Mouse (Mus musculus): ENCODE results near the gene Kcnma1. TPM values are rescaled to one million over a fixed set of nuclear protein-coding genes. Genes with fewer than 3 reads are reported as not detected.

The Kcnma1 gene
- total RNA-seq, 1 experiment from 2014 or later: not detected

DNA sequence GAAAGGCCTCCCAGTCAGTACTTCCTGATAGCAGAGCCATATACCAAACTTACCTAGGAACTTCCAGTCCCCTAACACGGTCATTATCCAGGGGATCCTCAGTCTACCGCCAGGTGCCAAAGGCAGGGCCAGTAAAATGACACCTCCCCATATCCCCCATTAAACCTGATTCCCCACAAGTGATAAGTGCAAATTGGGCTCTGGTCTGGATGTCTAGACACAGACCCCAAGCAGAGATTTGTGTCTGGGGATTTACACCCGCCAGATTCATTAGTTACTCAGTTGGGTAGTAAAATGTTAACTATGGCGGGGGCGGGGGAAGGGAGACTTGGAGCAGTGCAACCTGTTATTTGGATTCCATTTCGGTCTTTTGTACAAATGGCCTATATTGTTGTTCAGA is 562.6 kb downstream of the Kcnma1 start:
- no peak for ATAC-seq (replicated peaks; ENCODE audit: insufficient number of reproducible peaks, low FRiP score, low TSS enrichment, poor library complexity, severe bottlenecking)

DNA sequence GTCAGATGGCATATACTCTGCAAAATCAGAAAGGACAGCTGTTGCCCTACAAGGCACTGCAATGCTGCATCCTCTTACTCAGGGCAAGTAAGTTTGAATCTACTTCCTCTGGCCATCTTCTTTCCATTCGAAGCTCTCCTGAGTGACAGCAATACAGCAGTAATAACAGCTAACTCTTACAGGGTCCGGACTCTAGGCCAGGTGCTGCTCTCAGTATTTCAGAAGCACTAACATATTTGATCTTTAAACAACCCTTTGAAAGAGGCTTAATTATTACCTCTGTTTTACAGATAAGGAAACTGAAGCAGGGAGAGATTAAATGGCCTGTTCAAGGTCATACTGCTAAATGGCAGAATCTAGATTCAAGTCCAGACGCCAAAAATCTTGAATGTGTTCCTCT is 576.8 kb downstream of the Kcnma1 start:
- no peak for ATAC-seq (replicated peaks; ENCODE audit: insufficient number of reproducible peaks, low FRiP score, low TSS enrichment, poor library complexity, severe bottlenecking)

- no peak for ATAC-seq (replicated peaks; ENCODE audit: insufficient number of reproducible peaks, low FRiP score, low TSS enrichment, poor library complexity, severe bottlenecking)
Measured at GRCm38 (mm10) chr14:23435861-23436260, 578.4 kb downstream of the Kcnma1 start.

DNA sequence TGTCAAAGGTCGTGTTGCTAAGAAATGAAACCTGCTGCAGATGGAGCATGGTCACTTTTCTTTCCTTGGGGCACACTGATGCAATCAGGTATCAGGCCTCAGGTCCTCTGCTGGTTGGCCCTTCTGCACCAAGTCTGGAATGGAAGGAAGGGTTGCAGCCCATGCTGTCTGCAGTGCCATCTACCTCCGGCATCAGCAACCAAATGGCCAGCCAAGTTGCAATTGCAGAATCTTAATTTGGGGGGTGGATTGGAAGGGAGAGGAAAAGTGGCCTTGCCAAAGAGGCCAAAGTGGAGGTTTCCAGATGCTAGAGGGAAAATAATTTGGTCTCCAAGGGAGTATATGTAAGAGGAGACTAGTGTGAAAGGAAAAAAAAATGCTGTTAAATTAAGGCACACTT is 584.3 kb downstream of the Kcnma1 start:
- no peak for ATAC-seq (replicated peaks; ENCODE audit: insufficient number of reproducible peaks, low FRiP score, low TSS enrichment, poor library complexity, severe bottlenecking)

GRCm38 (mm10) chr14:23429043-23429442 is 585.2 kb downstream of the Kcnma1 start:
- ATAC-seq (replicated peaks; ENCODE audit: insufficient number of reproducible peaks, low FRiP score, low TSS enrichment, poor library complexity, severe bottlenecking): no peak

DNA sequence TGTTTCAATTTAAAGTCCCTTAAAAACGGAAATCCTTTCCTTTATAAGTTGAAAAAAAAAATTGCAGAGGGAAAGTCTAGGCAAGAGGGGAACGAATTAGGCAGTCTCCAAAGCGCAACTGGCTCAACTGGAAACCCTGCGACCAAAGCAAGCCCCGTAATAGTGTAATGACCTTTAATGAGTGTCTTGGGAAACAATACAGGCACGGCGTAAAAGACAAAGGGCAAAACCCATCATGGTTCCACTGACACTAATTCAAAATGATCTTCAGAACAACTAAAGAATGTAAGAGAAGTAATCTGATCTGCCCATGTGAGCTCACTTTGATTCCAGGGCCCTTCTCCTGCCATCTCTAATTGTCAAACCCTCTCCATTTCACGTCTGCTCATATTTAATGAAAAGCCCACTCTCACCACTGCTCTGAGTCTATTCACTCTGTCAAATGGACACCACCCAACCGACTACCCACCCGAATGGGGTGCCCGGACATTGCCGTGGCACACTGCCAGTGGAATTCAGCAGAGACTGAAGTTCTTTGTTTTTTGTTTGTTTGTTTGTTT is 591.7 kb downstream of the Kcnma1 start:
- ATAC-seq (replicated peaks; ENCODE audit: insufficient number of reproducible peaks, low FRiP score, low TSS enrichment, poor library complexity, severe bottlenecking): no peak

GRCm38 (mm10) chr14:23418955-23419354 is 595.3 kb downstream of the Kcnma1 start:
- ATAC-seq (replicated peaks; ENCODE audit: insufficient number of reproducible peaks, low FRiP score, low TSS enrichment, poor library complexity, severe bottlenecking): no peak

DNA sequence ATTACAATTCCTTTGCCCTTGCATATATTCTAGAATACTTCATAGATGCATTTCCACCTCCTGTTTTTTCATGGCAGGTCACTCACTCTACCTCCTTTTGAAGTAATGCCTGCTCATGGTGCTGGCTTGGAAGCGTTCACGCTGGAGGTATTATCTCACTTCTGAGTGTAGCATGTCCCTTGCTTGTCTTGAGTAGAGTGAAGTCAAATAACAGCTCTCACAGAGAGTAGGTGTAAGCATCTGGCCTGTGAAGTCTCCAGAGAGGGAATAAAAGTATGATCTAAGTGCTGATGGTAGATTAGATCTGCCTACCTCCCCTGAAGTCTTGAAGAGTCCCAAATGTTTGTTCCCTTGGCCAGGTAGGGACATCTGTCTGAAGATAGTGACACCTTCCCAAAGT is 607.2 kb downstream of the Kcnma1 start:
- no peak for ATAC-seq (replicated peaks; ENCODE audit: insufficient number of reproducible peaks, low FRiP score, low TSS enrichment, poor library complexity, severe bottlenecking)

DNA sequence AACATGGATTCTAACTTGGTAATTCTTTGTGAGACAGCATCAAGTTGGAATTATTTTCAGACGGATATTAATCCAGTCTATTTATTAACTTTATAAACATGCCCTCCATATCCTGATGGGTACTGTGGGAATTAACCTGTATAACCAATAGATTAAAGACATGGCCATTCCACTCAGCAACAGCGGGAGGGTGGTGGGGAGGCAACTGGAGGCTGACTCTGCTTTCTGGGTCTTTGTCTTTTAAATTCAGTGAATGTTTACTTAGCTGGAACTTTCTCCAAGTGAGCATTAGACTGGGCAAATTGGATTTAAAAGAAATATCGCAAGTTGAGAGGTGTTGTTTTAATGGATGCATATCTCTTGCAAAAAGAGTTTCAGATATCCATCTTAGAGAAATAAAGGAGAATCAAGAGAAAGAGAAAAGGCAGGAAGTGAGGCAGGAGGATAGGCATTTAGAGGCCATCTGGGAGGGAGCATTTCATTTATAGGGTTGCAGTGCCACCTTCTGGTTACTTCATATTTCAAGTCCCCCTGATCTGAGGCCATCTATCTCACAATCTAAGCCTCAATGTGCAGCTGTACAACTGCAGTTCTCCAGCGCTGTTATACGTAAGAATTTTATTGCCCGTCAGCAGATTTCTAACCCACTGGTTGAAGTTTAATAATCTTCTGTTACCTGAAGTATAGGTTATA is 613.4 kb downstream of the Kcnma1 start:
- no peak for ATAC-seq (replicated peaks; ENCODE audit: insufficient number of reproducible peaks, low FRiP score, low TSS enrichment, poor library complexity, severe bottlenecking)

- ATAC-seq (replicated peaks; ENCODE audit: insufficient number of reproducible peaks, low FRiP score, low TSS enrichment, poor library complexity, severe bottlenecking): no peak
Measured at GRCm38 (mm10) chr14:23397642-23398041, 616.6 kb downstream of the Kcnma1 start.

- ATAC-seq (replicated peaks; ENCODE audit: insufficient number of reproducible peaks, low FRiP score, low TSS enrichment, poor library complexity, severe bottlenecking): no peak
Measured at GRCm38 (mm10) chr14:23391566-23391965, 622.7 kb downstream of the Kcnma1 start.

- no peak for ATAC-seq (replicated peaks; ENCODE audit: insufficient number of reproducible peaks, low FRiP score, low TSS enrichment, poor library complexity, severe bottlenecking)
Measured at GRCm38 (mm10) chr14:23390768-23391167, 623.5 kb downstream of the Kcnma1 start.

- no peak for ATAC-seq (replicated peaks; ENCODE audit: insufficient number of reproducible peaks, low FRiP score, low TSS enrichment, poor library complexity, severe bottlenecking)
Measured at GRCm38 (mm10) chr14:23390161-23390560, 624.1 kb downstream of the Kcnma1 start.

- no peak for ATAC-seq (replicated peaks; ENCODE audit: insufficient number of reproducible peaks, low FRiP score, low TSS enrichment, poor library complexity, severe bottlenecking)
Measured at GRCm38 (mm10) chr14:23386786-23387185, 627.5 kb downstream of the Kcnma1 start.

- ATAC-seq (replicated peaks; ENCODE audit: insufficient number of reproducible peaks, low FRiP score, low TSS enrichment, poor library complexity, severe bottlenecking): no peak
Measured at GRCm38 (mm10) chr14:23385776-23386608, 628.3 kb downstream of the Kcnma1 start.

DNA sequence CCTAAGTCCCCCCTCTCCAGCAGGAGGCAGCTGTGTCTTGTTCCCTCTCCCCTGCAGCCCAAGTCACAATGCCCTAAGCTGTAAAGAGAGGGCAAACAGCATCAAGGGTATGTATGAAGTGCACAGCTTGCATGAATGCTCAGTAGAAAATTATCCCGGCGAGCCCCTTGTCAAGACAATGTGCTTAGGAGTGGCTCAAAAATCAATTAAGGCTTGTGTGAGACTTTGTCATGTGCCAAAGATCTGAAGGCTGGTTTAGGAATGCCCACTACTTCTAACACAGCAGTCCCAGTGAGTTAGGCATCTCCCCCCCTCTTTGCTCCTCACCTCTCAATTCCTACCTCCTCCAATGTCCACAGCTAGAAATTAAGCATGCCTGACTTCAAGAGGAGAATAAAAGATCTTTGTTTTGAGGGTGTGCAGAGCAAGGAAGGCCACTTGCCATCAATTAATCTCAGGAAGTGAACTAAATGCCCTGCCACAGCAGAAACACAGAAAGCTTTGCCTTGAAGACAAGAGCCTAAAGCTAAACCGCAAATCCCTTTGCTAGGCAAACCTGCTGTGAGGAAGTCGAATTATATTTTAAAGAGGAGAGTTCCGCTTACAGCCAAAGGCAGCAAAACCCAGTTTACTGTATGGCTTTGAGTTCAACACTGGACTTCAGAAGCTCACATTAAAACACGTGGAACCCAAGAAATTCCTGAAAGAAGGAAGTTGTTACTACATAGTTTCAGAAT is 635.8 kb downstream of the Kcnma1 start:
- no peak for ATAC-seq (replicated peaks; ENCODE audit: insufficient number of reproducible peaks, low FRiP score, low TSS enrichment, poor library complexity, severe bottlenecking)

DNA sequence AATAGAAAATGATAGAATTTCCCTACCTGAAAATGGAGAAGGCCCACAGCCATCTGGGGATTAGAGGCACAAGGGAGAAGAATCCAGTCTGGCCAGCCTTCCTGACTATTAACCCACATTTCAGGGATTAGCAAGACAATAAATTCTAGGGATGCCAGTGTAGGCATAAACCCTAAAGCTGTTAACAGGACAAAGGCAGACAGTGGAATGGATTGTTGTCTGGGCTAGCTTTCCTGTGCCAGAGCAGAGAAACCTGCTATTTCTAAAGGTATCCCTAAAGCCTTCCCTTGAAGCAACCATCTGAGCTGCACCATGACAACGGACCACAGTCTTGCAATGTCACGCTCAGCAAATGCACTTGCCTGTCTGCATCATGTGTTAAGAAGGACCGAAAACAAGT is 642.3 kb downstream of the Kcnma1 start:
- no peak for ATAC-seq (replicated peaks; ENCODE audit: insufficient number of reproducible peaks, low FRiP score, low TSS enrichment, poor library complexity, severe bottlenecking)

- no peak for ATAC-seq (replicated peaks; ENCODE audit: insufficient number of reproducible peaks, low FRiP score, low TSS enrichment, poor library complexity, severe bottlenecking)
Measured at GRCm38 (mm10) chr14:23360491-23360995, 653.7 kb downstream of the Kcnma1 start.

- no peak for ATAC-seq (replicated peaks; ENCODE audit: insufficient number of reproducible peaks, low FRiP score, low TSS enrichment, poor library complexity, severe bottlenecking)
Measured at GRCm38 (mm10) chr14:23358776-23359175, 655.5 kb downstream of the Kcnma1 start.

Measured in monocyte, adult 5-6 weeks (primary cell).